Mouse (Mus musculus) gastrocnemius, adult 2 months (tissue): ENCODE measurements at regions not wholly inside any gene's neighbourhood (a gene's known extent, or its start where the extent isn't known, plus 50 kb on each side); places are given as distances from the start of the nearest gene placed in this dataset.

ENCODE experiments used
- DNase-seq: peaks from one replicate; pipeline ENCODE4 v3.0.0; 2022
- H3K27ac ChIP-seq: fragments of 200-600 bp; 2 replicates; pipeline ENCODE4 v1.8.1; 2022; ENCODE audit warnings: mild to moderate bottlenecking
- H3K4me3 ChIP-seq: fragments of 200-600 bp; 2 replicates; pipeline ENCODE4 v1.8.1; 2022; ENCODE audit warnings: mild to moderate bottlenecking, moderate library complexity
- CTCF ChIP-seq: fragments of 200-600 bp; IDR thresholded peaks from 2 replicates; pipeline ENCODE4 v1.8.1; 2022; ENCODE audit warnings: antibody characterized with exemption, mild to moderate bottlenecking, moderate library complexity
- intact Hi-C: fragments of 180-260 bp; cut with DNase I; formaldehyde crosslinking; loops from one replicate; pipeline ENCODE4 v1.15.1; 2025

- TF ChIP-seq CTCF: peak; percentile 62
- DNase-seq: peak; percentile 31
- Histone ChIP-seq H3K27ac (no peak overlapping the region), H3K4me3 (no peak overlapping the region)
- intact Hi-C loops: loop anchor here (5.0 kb wide), 1 partner anchor 276 kb away; no protein-coding TSS in a partner anchor
These were observed 153.2 kb downstream of the Usp25 start for GRCm38 (mm10) chr16:77166722-77167121.

- no peak for TF ChIP-seq CTCF
- no peak for DNase-seq
- Histone ChIP-seq H3K4me3 (no peak overlapping the region), H3K27ac (no peak overlapping the region)
- intact Hi-C loops: no loop called here
These were observed 159.7 kb downstream of the Usp25 start for GRCm38 (mm10) chr16:77173026-77173692.

GRCm38 (mm10) chr16:77174744-77175432 lies 161.4 kb downstream of the Usp25 start:
- DNase-seq: no peak
- TF ChIP-seq CTCF: no peak
- H3K4me3 ChIP-seq: no peak overlapping the region
- intact Hi-C loops: no loop called here
- no peak overlapping the region for H3K27ac ChIP-seq

GRCm38 (mm10) chr16:77180990-77181389 lies 167.5 kb downstream of the Usp25 start:
- no peak for DNase-seq
- H3K4me3 ChIP-seq: no peak overlapping the region
- H3K27ac ChIP-seq: no peak overlapping the region
- intact Hi-C loops: no loop called here
- no peak for TF ChIP-seq CTCF
